Mouse (Mus musculus): ENCODE measurements around the gene Nlrp4e. TPM values are rescaled to one million over a fixed set of nuclear protein-coding genes. Genes with fewer than 3 reads are reported as not detected.

Nlrp4e gene
- polyA plus RNA-seq (2014; fragmentation: Illumina TruSeq; extraction: RNeasy Lipid Tissue Mini Kit (QIAGEN cat#74804); ENCODE audit: low replicate concordance) = not detected

GRCm38 (mm10) chr7:23300892-23301291 is at the start of gene Nlrp4e:
TSS of gene Nlrp4e (plus strand) at chr7:23301192.

GRCm38 (mm10) chr7:23251582-23251981 is 49.4 kb upstream of the Nlrp4e start, which contains the start of gene Vmn1r166:
TSS of gene Vmn1r166 (minus strand) at chr7:23251682.

GRCm38 (mm10) chr7:23278800-23279199 is 22.2 kb upstream of the Nlrp4e start, which contains the start of gene Gm6902:
TSS of gene Gm6902 (minus strand) at chr7:23278900.

GRCm38 (mm10) chr7:23385589-23385988 is 84.6 kb downstream of the Nlrp4e start, which contains the start of gene Nlrp5:
TSS of gene Nlrp5 (plus strand) at chr7:23385889.

Other genes with a start within 250 kb of the Nlrp4e start
- not detected for gene Vmn1r163, start 245.7 kb upstream of the Nlrp4e start, polyA plus RNA-seq (2014; fragmentation: Illumina TruSeq; extraction: RNeasy Lipid Tissue Mini Kit (QIAGEN cat#74804); ENCODE audit: low replicate concordance)
- gene Gm8720, start 233.7 kb upstream of the Nlrp4e start, polyA plus RNA-seq (2014; fragmentation: Illumina TruSeq; extraction: RNeasy Lipid Tissue Mini Kit (QIAGEN cat#74804); ENCODE audit: low replicate concordance) = not detected
- gene Gm10662, start 156.7 kb upstream of the Nlrp4e start, polyA plus RNA-seq (2014; fragmentation: Illumina TruSeq; extraction: RNeasy Lipid Tissue Mini Kit (QIAGEN cat#74804); ENCODE audit: low replicate concordance) = not detected
- not detected for gene Vmn1r165, start 83.9 kb upstream of the Nlrp4e start, polyA plus RNA-seq (2014; fragmentation: Illumina TruSeq; extraction: RNeasy Lipid Tissue Mini Kit (QIAGEN cat#74804); ENCODE audit: low replicate concordance)
- not detected for gene Vmn1r166, start 49.5 kb upstream of the Nlrp4e start, polyA plus RNA-seq (2014; fragmentation: Illumina TruSeq; extraction: RNeasy Lipid Tissue Mini Kit (QIAGEN cat#74804); ENCODE audit: low replicate concordance)
- not detected for gene Gm6902, start 22.3 kb upstream of the Nlrp4e start, polyA plus RNA-seq (2014; fragmentation: Illumina TruSeq; extraction: RNeasy Lipid Tissue Mini Kit (QIAGEN cat#74804); ENCODE audit: low replicate concordance)
- not detected for gene Nlrp5, start 84.7 kb downstream of the Nlrp4e start, polyA plus RNA-seq (2014; fragmentation: Illumina TruSeq; extraction: RNeasy Lipid Tissue Mini Kit (QIAGEN cat#74804); ENCODE audit: low replicate concordance)
- not detected for gene Vmn1r167, start 206.0 kb downstream of the Nlrp4e start, polyA plus RNA-seq (2014; fragmentation: Illumina TruSeq; extraction: RNeasy Lipid Tissue Mini Kit (QIAGEN cat#74804); ENCODE audit: low replicate concordance)
- gene Vmn1r168, start 238.5 kb downstream of the Nlrp4e start, polyA plus RNA-seq (2014; fragmentation: Illumina TruSeq; extraction: RNeasy Lipid Tissue Mini Kit (QIAGEN cat#74804); ENCODE audit: low replicate concordance) = not detected